Mouse (Mus musculus) hindbrain, embryonic 10.5 days (tissue): ENCODE results near the gene Cbx1. TPM values are rescaled to one million over a fixed set of nuclear protein-coding genes. Genes with fewer than 3 reads are reported as not detected.

Experiments used
- DNase-seq: peaks from one replicate; pipeline ENCODE4 v3.0.0-alpha.2; 2017; ENCODE audit warnings: low spot score
- H3K27ac ChIP-seq: fragments of 300-500 bp; sonication (generic); 2 replicates; pipeline ENCODE4 v1.5.1; 2016; ENCODE audit warnings: mild to moderate bottlenecking, moderate library complexity
- H3K27me3 ChIP-seq: fragments of 300-500 bp; sonication (generic); 2 replicates; pipeline ENCODE4 v1.6.1; 2016; ENCODE audit warnings: mild to moderate bottlenecking; ENCODE audit not compliant: poor library complexity, insufficient read depth, severe bottlenecking
- H3K36me3 ChIP-seq: fragments of 300-500 bp; sonication (generic); 2 replicates; pipeline ENCODE4 v1.6.1; 2016; ENCODE audit warnings: mild to moderate bottlenecking, moderate library complexity
- H3K4me1 ChIP-seq: fragments of 300-500 bp; sonication (generic); replicated peaks from 2 replicates; pipeline ENCODE4 v1.6.1; 2016; ENCODE audit warnings: mild to moderate bottlenecking
- H3K4me3 ChIP-seq: fragments of 300-500 bp; sonication (generic); 2 replicates; pipeline ENCODE4 v1.5.1; 2016; ENCODE audit warnings: mild to moderate bottlenecking, moderate library complexity
- H3K9me3 ChIP-seq: fragments of 300-500 bp; sonication (generic); 2 replicates; pipeline ENCODE4 v1.6.1; 2016; ENCODE audit warnings: mild to moderate bottlenecking, moderate library complexity
- WGBS: fragments of 180-500 bp; shearing (Covaris S2); methylation state at CpG from one replicate; pipeline ENCODE4 v1.1.7; 2016; 5-methylcytosine and 5-hydroxymethylcytosine counted together
- polyA plus RNA-seq: library from polyadenylated mRNA; unstranded; fragments of >200 nt; fragmentation: Nextera tagmentation; extraction: Ambion mirVana; gene quantifications from 2 replicates; pipeline ENCODE4 v1.2.1, GENCODE M21; 2016

The Cbx1 gene
- polyA plus RNA-seq, 1 experiment from 2014 or later = 158 TPM

GRCm38 (mm10) chr11:96823880-96824782 is 35.2 kb downstream of the Cbx1 start:
- Histone ChIP-seq H3K4me3 (peak overlapping the region; percentile 65), H3K4me1 (peaks cover 69% of the 10 kb centered on the region), H3K9me3 (no peaks in the 10 kb centered on the region), H3K27ac (peak overlapping the region; percentile 90), H3K36me3 (peaks cover 77% of the 10 kb centered on the region), H3K27me3 (no peaks in the 10 kb centered on the region)
- DNase-seq = peak; percentile 95
- 2% methylated on average over 26 of the region's 26 CpGs for WGBS

GRCm38 (mm10) chr11:96824783-96825495 is 36.0 kb downstream of the Cbx1 start:
- no peaks in the 10 kb centered on the region for H3K9me3 ChIP-seq
- H3K27me3 ChIP-seq = no peaks in the 10 kb centered on the region
- H3K36me3 ChIP-seq = peaks cover 69% of the 10 kb centered on the region
- H3K4me1 ChIP-seq = peaks cover 70% of the 10 kb centered on the region
- H3K4me3 ChIP-seq = peak overlapping the region; percentile 65
- DNase-seq = no peak
- 53% methylated on average over 7 of the region's 7 CpGs for WGBS
- peak overlapping the region; percentile 90 for H3K27ac ChIP-seq

GRCm38 (mm10) chr11:96826481-96826880 is 37.6 kb downstream of the Cbx1 start:
- H3K9me3 ChIP-seq = no peaks in the 10 kb centered on the region
- 72% methylated on average over 2 of the region's 2 CpGs for WGBS
- DNase-seq = no peak
- no peaks in the 10 kb centered on the region for H3K27me3 ChIP-seq
- 0 out of 2 replicates have a peak overlapping the region, but pooled peaks have one; percentile 23 for H3K27ac ChIP-seq
- H3K4me3 ChIP-seq = peak overlapping the region; percentile 26
- H3K36me3 ChIP-seq = peaks cover 54% of the 10 kb centered on the region
- H3K4me1 ChIP-seq = peaks cover 78% of the 10 kb centered on the region

- H3K4me1 ChIP-seq = peaks cover 80% of the 10 kb centered on the region
- DNase-seq = no peak
- H3K4me3 ChIP-seq = peak overlapping the region; percentile 26
- 89% methylated on average over 12 of the region's 12 CpGs for WGBS
- H3K36me3 ChIP-seq = peaks cover 47% of the 10 kb centered on the region
- no peaks in the 10 kb centered on the region for H3K9me3 ChIP-seq
- H3K27me3 ChIP-seq = no peaks in the 10 kb centered on the region
- H3K27ac ChIP-seq = no peak overlapping the region
These were observed 38.2 kb downstream of the Cbx1 start for GRCm38 (mm10) chr11:96827062-96827581.

- Histone ChIP-seq H3K27ac (no peak overlapping the region), H3K36me3 (peaks cover 39% of the 10 kb centered on the region), H3K27me3 (no peaks in the 10 kb centered on the region), H3K4me3 (peak overlapping the region; percentile 91), H3K4me1 (peaks cover 73% of the 10 kb centered on the region), H3K9me3 (no peaks in the 10 kb centered on the region)
- DNase-seq = no peak
- 84% methylated on average over 9 of the region's 9 CpGs for WGBS
These were observed 39.0 kb downstream of the Cbx1 start for GRCm38 (mm10) chr11:96827917-96828316.

DNA sequence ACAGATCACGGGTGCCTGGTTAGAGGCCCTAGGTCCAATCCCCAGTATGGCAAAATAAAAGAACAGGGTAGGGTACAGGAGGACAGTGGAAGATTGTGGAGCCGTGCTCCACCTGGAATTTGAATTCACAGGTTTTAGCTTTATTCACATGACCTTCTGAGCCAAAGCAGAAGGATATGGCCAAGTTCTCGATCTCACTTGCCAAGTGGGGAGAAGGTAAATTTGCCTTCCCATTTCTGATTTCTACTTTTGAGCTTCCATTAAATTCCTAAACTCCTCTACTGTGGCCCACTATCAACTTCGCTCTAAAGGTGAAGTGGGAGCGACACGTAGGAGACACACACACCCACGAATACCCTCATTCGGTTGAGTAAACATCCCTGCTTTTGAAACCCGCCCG is 40.0 kb downstream of the Cbx1 start:
- 17% methylated on average over 10 of the region's 10 CpGs for WGBS
- Histone ChIP-seq H3K27me3 (no peaks in the 10 kb centered on the region), H3K4me3 (peak overlapping the region; percentile 91), H3K27ac (peak overlapping the region; percentile 98), H3K4me1 (peaks cover 63% of the 10 kb centered on the region), H3K9me3 (no peaks in the 10 kb centered on the region), H3K36me3 (peaks cover 32% of the 10 kb centered on the region)
- DNase-seq = no peak

- under 1% methylated on average over 33 of the region's 33 CpGs for WGBS
- H3K4me1 ChIP-seq = peaks cover 58% of the 10 kb centered on the region
These were observed 40.5 kb downstream of the Cbx1 start for GRCm38 (mm10) chr11:96829403-96829812.

DNA sequence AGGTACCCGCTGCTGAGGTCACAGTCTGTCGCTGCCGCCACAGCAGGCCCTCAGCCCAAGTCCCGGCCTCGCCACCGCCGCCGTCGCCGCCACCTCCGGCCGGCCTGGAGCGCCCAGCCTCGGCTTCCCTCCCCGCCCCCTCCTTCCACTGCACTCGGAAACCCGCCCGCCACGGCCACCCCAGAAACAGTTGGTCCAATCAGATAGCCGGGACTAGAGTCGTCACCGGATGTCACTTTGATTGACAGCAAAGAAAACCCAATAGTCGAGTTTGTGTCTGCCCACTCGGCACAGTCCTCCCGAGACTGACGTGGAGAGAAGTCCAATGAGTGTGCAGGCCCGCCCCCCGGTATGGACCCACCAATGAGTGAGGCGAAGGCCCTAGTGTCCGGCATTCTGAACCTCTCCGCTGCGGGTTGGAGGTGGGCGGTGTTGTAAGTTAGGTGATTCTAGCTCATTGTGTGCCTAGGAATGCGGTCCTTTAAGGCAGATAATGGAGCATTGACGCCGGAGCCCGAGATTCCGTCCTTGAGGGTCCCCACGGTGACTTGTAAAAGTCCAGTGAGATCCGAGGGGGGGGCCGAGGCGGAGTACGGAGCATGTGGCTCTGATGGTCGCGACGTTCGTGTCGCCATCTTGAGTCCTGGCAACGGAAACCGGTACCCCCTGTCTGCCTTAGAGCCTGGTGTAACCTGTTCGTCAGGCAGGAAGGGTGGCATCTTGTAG is 41.0 kb downstream of the Cbx1 start, which contains the start of gene Nfe2l1:
Gene Nfe2l1, minus strand, starts transcription at position 156 of the 726 bp plus-strand sequence.
- Histone ChIP-seq H3K36me3 (peaks cover 31% of the 10 kb centered on the region), H3K27me3 (no peaks in the 10 kb centered on the region), H3K4me3 (peak within 1 kb of the TSS; percentile 91), H3K9me3 (no peaks in the 10 kb centered on the region), H3K4me1 (peaks cover 52% of the 10 kb centered on the region), H3K27ac (peak within 1 kb of the TSS; percentile 98)
- WGBS = under 1% methylated on average over 51 of the region's 51 CpGs
- DNase-seq = peak; percentile 98

More at GRCm38 (mm10) chr11:96829403-96829812, 40.5 kb downstream of the Cbx1 start:
- peak; percentile 85 for DNase-seq
- Histone ChIP-seq H3K27me3 (no peaks in the 10 kb centered on the region), H3K27ac (peak overlapping the region; percentile 98), H3K4me3 (peak overlapping the region; percentile 91), H3K9me3 (no peaks in the 10 kb centered on the region), H3K36me3 (peaks cover 32% of the 10 kb centered on the region)

- Histone ChIP-seq H3K27ac (peak overlapping the region; percentile 98), H3K36me3 (peaks cover 24% of the 10 kb centered on the region), H3K9me3 (no peaks in the 10 kb centered on the region), H3K27me3 (no peaks in the 10 kb centered on the region), H3K4me3 (peak overlapping the region; percentile 91), H3K4me1 (peaks cover 45% of the 10 kb centered on the region)
- 26% methylated on average over 13 of the region's 13 CpGs for WGBS
- DNase-seq = no peak
These were observed 41.8 kb downstream of the Cbx1 start for GRCm38 (mm10) chr11:96830539-96831216.

GRCm38 (mm10) chr11:96831516-96831915 is 42.6 kb downstream of the Cbx1 start:
- peak overlapping the region; percentile 16; the same call in 1 of the 2 replicates for H3K27ac ChIP-seq
- no peaks in the 10 kb centered on the region for H3K9me3 ChIP-seq
- no peak for DNase-seq
- peaks cover 37% of the 10 kb centered on the region for H3K4me1 ChIP-seq
- peaks cover 16% of the 10 kb centered on the region for H3K36me3 ChIP-seq
- no peak overlapping the region for H3K4me3 ChIP-seq
- no peaks in the 10 kb centered on the region for H3K27me3 ChIP-seq
- 79% methylated on average over 4 of the region's 4 CpGs for WGBS

GRCm38 (mm10) chr11:96832541-96832940 is 43.6 kb downstream of the Cbx1 start:
- Histone ChIP-seq H3K36me3 (peaks cover 6% of the 10 kb centered on the region), H3K27me3 (no peaks in the 10 kb centered on the region), H3K9me3 (no peaks in the 10 kb centered on the region), H3K4me1 (peaks cover 30% of the 10 kb centered on the region), H3K4me3 (no peak overlapping the region), H3K27ac (no peak overlapping the region)
- 92% methylated on average over 3 of the region's 3 CpGs for WGBS
- no peak for DNase-seq

DNA sequence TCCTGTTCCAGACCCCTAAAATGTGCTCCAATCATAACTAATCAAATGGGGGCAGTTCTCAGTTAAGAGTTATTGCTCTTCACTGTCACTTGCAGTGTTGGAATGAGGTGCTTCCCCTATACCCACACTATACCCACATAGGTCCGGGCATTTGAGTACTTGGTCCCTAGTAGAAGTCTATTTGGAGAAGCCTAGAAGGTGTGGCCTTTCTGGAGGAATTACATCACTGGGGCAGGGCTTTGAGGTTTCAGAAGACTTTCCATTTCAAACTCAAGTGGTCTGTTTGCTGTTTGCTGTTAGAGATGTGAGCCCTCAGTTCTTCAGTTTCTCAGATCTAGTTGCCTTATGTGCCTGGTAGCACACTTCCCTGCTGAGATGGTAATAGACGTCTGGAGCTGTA is 44.0 kb downstream of the Cbx1 start:
- DNase-seq = no peak
- WGBS = 64% methylated on average over 2 of the region's 2 CpGs
- no peaks in the 10 kb centered on the region for H3K9me3 ChIP-seq

More for the DNA sequence above, 44.0 kb downstream of the Cbx1 start:
- Histone ChIP-seq H3K27ac (no peak overlapping the region), H3K4me3 (no peak overlapping the region), H3K4me1 (peaks cover 30% of the 10 kb centered on the region), H3K36me3 (peaks cover 1% of the 10 kb centered on the region; the same call in 1 of the 2 replicates), H3K27me3 (no peaks in the 10 kb centered on the region)
